Mouse (Mus musculus): Measurements from ENCODE around the gene Zfp663. TPM values are rescaled to one million over a fixed set of nuclear protein-coding genes. Genes with fewer than 3 reads are reported as not detected.
A peak's percentile ranks its signal among the peaks of the same experiment; 100 is the strongest.

Gene Zfp663
- polyA plus RNA-seq, 1 experiment from 2014 or later = 0.69 TPM

GRCm38 (mm10) chr2:165321381-165321888 lies 47.1 kb downstream of the Zfp663 start:
- peak overlapping the region; percentile 17; the same call in 1 of the 2 replicates for H3K4me2 ChIP-seq
- no peak overlapping the region for H3K4me3 ChIP-seq (ENCODE audit: low read depth, low read length)
- peaks cover 71% of the 10 kb centered on the region for H3K4me1 ChIP-seq (ENCODE audit: control insufficient read depth, insufficient read depth, low read length)
- H3K9ac ChIP-seq (ENCODE audit: low read depth, low read length) = peak overlapping the region; percentile 23; the same call in 1 of the 2 replicates
- ATAC-seq (replicated peaks; ENCODE audit: insufficient number of reproducible peaks, low FRiP score, low TSS enrichment) = no peak
- H3K27me3 ChIP-seq (ENCODE audit: control insufficient read depth, insufficient read depth, low read length) = no peaks in the 10 kb centered on the region
- 0 out of 2 replicates have a peak overlapping the region, but pooled peaks have one; percentile 17 for H3K27ac ChIP-seq (ENCODE audit: low read depth, low read length)
- WGBS (ENCODE audit: insufficient replicate concordance) = 72% methylated on average over 8 of the region's 8 CpGs
- H3K36me3 ChIP-seq (ENCODE audit: control insufficient read depth, insufficient read depth, low read length) = no peaks in the 10 kb centered on the region
- no peaks in the 10 kb centered on the region for H3K9me3 ChIP-seq (replicated peaks; ENCODE audit: control insufficient read depth, low read length)

- ATAC-seq (replicated peaks; ENCODE audit: insufficient number of reproducible peaks, low FRiP score, low TSS enrichment) = no peak
- no peak overlapping the region for H3K4me3 ChIP-seq (ENCODE audit: low read depth, low read length)
- no peak overlapping the region for H3K9ac ChIP-seq (ENCODE audit: low read depth, low read length)
- H3K4me1 ChIP-seq (ENCODE audit: control insufficient read depth, insufficient read depth, low read length) = peaks cover 74% of the 10 kb centered on the region
- H3K27ac ChIP-seq (ENCODE audit: low read depth, low read length) = 0 out of 2 replicates have a peak overlapping the region, but pooled peaks have one; percentile 17
- 0 out of 2 replicates have a peak overlapping the region, but pooled peaks have one; percentile 17 for H3K4me2 ChIP-seq
- no peaks in the 10 kb centered on the region for H3K27me3 ChIP-seq (ENCODE audit: control insufficient read depth, insufficient read depth, low read length)
- no peaks in the 10 kb centered on the region for H3K36me3 ChIP-seq (ENCODE audit: control insufficient read depth, insufficient read depth, low read length)
- WGBS (ENCODE audit: insufficient replicate concordance) = 54% methylated on average over 12 of the region's 12 CpGs
- H3K9me3 ChIP-seq (replicated peaks; ENCODE audit: control insufficient read depth, low read length) = no peaks in the 10 kb centered on the region
Observed at GRCm38 (mm10) chr2:165320531-165321150, 47.9 kb downstream of the Zfp663 start.

- H3K4me1 ChIP-seq (ENCODE audit: control insufficient read depth, insufficient read depth, low read length) = peaks cover 62% of the 10 kb centered on the region
- H3K9me3 ChIP-seq (replicated peaks; ENCODE audit: control insufficient read depth, low read length) = no peaks in the 10 kb centered on the region
- no peak for ATAC-seq (replicated peaks; ENCODE audit: insufficient number of reproducible peaks, low FRiP score, low TSS enrichment)
- no peaks in the 10 kb centered on the region for H3K27me3 ChIP-seq (ENCODE audit: control insufficient read depth, insufficient read depth, low read length)
- H3K27ac ChIP-seq (ENCODE audit: low read depth, low read length) = no peak overlapping the region
- 39% methylated on average over 4 of the region's 4 CpGs for WGBS (ENCODE audit: insufficient replicate concordance)
- H3K4me3 ChIP-seq (ENCODE audit: low read depth, low read length) = no peak overlapping the region
- H3K4me2 ChIP-seq = no peak overlapping the region
- peaks cover 7% of the 10 kb centered on the region for H3K36me3 ChIP-seq (ENCODE audit: control insufficient read depth, insufficient read depth, low read length)
- no peak overlapping the region for H3K9ac ChIP-seq (ENCODE audit: low read depth, low read length)
Observed at GRCm38 (mm10) chr2:165319503-165319902, 49.0 kb downstream of the Zfp663 start.

GRCm38 (mm10) chr2:165318941-165319340 lies 49.6 kb downstream of the Zfp663 start:
- Histone ChIP-seq H3K4me3 (ENCODE audit: low read depth, low read length) (no peak overlapping the region), H3K9ac (ENCODE audit: low read depth, low read length) (no peak overlapping the region), H3K27me3 (ENCODE audit: control insufficient read depth, insufficient read depth, low read length) (no peaks in the 10 kb centered on the region), H3K27ac (ENCODE audit: low read depth, low read length) (no peak overlapping the region), H3K36me3 (ENCODE audit: control insufficient read depth, insufficient read depth, low read length) (peaks cover 10% of the 10 kb centered on the region), H3K4me1 (ENCODE audit: control insufficient read depth, insufficient read depth, low read length) (peaks cover 57% of the 10 kb centered on the region), H3K9me3 (replicated peaks; ENCODE audit: control insufficient read depth, low read length) (no peaks in the 10 kb centered on the region), H3K4me2 (no peak overlapping the region)
- no peak for ATAC-seq (replicated peaks; ENCODE audit: insufficient number of reproducible peaks, low FRiP score, low TSS enrichment)
- 81% methylated on average over 7 of the region's 7 CpGs for WGBS (ENCODE audit: insufficient replicate concordance)

- peaks cover 56% of the 10 kb centered on the region for H3K4me1 ChIP-seq (ENCODE audit: control insufficient read depth, insufficient read depth, low read length)
- no peak for ATAC-seq (replicated peaks; ENCODE audit: insufficient number of reproducible peaks, low FRiP score, low TSS enrichment)
Observed at GRCm38 (mm10) chr2:165317621-165318263, 50.8 kb downstream of the Zfp663 start.

GRCm38 (mm10) chr2:165316837-165317473 lies 51.6 kb downstream of the Zfp663 start:
- Histone ChIP-seq H3K4me3 (ENCODE audit: low read depth, low read length) (no peak overlapping the region), H3K27ac (ENCODE audit: low read depth, low read length) (peak overlapping the region; percentile 51), H3K36me3 (ENCODE audit: control insufficient read depth, insufficient read depth, low read length) (peaks cover 10% of the 10 kb centered on the region), H3K4me1 (ENCODE audit: control insufficient read depth, insufficient read depth, low read length) (peaks cover 56% of the 10 kb centered on the region), H3K27me3 (ENCODE audit: control insufficient read depth, insufficient read depth, low read length) (no peaks in the 10 kb centered on the region), H3K4me2 (no peak overlapping the region), H3K9me3 (replicated peaks; ENCODE audit: control insufficient read depth, low read length) (no peaks in the 10 kb centered on the region), H3K9ac (ENCODE audit: low read depth, low read length) (no peak overlapping the region)
- no peak; the same call in 1 of the 2 replicates for ATAC-seq (replicated peaks; ENCODE audit: insufficient number of reproducible peaks, low FRiP score, low TSS enrichment)
- WGBS (ENCODE audit: insufficient replicate concordance) = 31% methylated on average over 9 of the region's 9 CpGs

More at GRCm38 (mm10) chr2:165317621-165318263, 50.8 kb downstream of the Zfp663 start:
- Histone ChIP-seq H3K4me3 (ENCODE audit: low read depth, low read length) (no peak overlapping the region), H3K9ac (ENCODE audit: low read depth, low read length) (no peak overlapping the region), H3K27ac (ENCODE audit: low read depth, low read length) (peak overlapping the region; percentile 51; the same call in 1 of the 2 replicates), H3K9me3 (replicated peaks; ENCODE audit: control insufficient read depth, low read length) (no peaks in the 10 kb centered on the region), H3K27me3 (ENCODE audit: control insufficient read depth, insufficient read depth, low read length) (no peaks in the 10 kb centered on the region), H3K36me3 (ENCODE audit: control insufficient read depth, insufficient read depth, low read length) (peaks cover 10% of the 10 kb centered on the region), H3K4me2 (no peak overlapping the region)
- WGBS (ENCODE audit: insufficient replicate concordance) = 47% methylated on average over 16 of the region's 16 CpGs

- Histone ChIP-seq H3K9ac (ENCODE audit: low read depth, low read length) (no peak overlapping the region), H3K4me3 (ENCODE audit: low read depth, low read length) (no peak overlapping the region), H3K4me1 (ENCODE audit: control insufficient read depth, insufficient read depth, low read length) (peaks cover 48% of the 10 kb centered on the region), H3K4me2 (no peak overlapping the region), H3K9me3 (replicated peaks; ENCODE audit: control insufficient read depth, low read length) (no peaks in the 10 kb centered on the region), H3K27ac (ENCODE audit: low read depth, low read length) (no peak overlapping the region), H3K36me3 (ENCODE audit: control insufficient read depth, insufficient read depth, low read length) (peaks cover 13% of the 10 kb centered on the region), H3K27me3 (ENCODE audit: control insufficient read depth, insufficient read depth, low read length) (no peaks in the 10 kb centered on the region)
- 63% methylated on average over 10 of the region's 10 CpGs for WGBS (ENCODE audit: insufficient replicate concordance)
- no peak for ATAC-seq (replicated peaks; ENCODE audit: insufficient number of reproducible peaks, low FRiP score, low TSS enrichment)
Observed at GRCm38 (mm10) chr2:165316204-165316603, 52.3 kb downstream of the Zfp663 start.

GRCm38 (mm10) chr2:165314197-165314596 lies 54.3 kb downstream of the Zfp663 start:
- H3K27ac ChIP-seq (ENCODE audit: low read depth, low read length) = no peak overlapping the region
- H3K9me3 ChIP-seq (replicated peaks; ENCODE audit: control insufficient read depth, low read length) = no peaks in the 10 kb centered on the region
- H3K27me3 ChIP-seq (ENCODE audit: control insufficient read depth, insufficient read depth, low read length) = no peaks in the 10 kb centered on the region
- no peak overlapping the region for H3K4me2 ChIP-seq
- no peak overlapping the region for H3K9ac ChIP-seq (ENCODE audit: low read depth, low read length)
- WGBS (ENCODE audit: insufficient replicate concordance) = 77% methylated on average over 8 of the region's 8 CpGs
- peaks cover 31% of the 10 kb centered on the region for H3K4me1 ChIP-seq (ENCODE audit: control insufficient read depth, insufficient read depth, low read length)
- H3K36me3 ChIP-seq (ENCODE audit: control insufficient read depth, insufficient read depth, low read length) = peaks cover 16% of the 10 kb centered on the region
- H3K4me3 ChIP-seq (ENCODE audit: low read depth, low read length) = no peak overlapping the region
- no peak for ATAC-seq (replicated peaks; ENCODE audit: insufficient number of reproducible peaks, low FRiP score, low TSS enrichment)

All from heart, embryonic 11.5 days (tissue).